Mouse (Mus musculus) embryo, embryonic 10 days (tissue): ENCODE results near the gene Pla1a.
"Not testable (repeated sequence)": the region's sequence is repeated elsewhere in the genome, so short reads cannot be mapped to it uniquely, and the experiment has no call there.

ENCODE experiments used
- DNase-seq: peaks from one replicate; pipeline ENCODE4 v3.0.0-alpha.2; 2015; ENCODE audit warnings: low spot score

Gene Pla1a

DNA sequence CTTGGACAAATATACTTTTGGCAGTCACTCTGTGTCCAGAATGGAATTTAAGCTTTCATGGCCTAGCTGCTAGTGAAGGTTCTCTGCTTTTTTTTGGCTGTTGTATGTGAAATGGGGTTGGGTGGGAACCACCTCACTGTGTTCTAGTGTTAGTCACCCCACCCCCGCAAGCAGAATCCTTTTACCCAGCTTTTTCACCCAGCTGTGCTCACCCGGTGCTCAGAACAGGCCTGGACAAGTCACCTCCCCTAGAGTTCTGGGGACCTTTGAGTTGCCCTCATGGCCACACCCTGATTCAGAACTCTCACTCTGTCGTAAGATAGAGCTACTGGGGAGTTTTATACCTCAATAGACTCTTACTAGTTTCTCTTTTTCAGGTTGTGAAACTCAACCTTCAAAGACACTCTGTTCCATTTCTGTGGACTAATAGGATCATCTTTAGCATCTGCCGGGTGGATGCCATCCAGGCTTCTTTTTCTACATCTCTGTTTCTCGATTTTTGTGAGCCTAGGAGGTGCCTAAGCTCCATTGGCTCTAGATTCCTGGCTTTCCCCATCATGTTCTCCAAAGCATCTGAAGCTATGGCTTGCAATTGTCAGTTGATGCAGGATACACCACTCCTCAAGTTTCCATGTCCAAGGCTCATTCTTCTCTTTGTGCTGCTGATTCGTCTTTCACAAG, 25.8 kb upstream of the Pla1a start:
- no peak for DNase-seq

GRCm38 (mm10) chr16:38456812-38457567, 24.0 kb upstream of the Pla1a start:
- DNase-seq = no peak

- no peak for DNase-seq
Observed at GRCm38 (mm10) chr16:38455511-38456418, 22.8 kb upstream of the Pla1a start, which contains the start of gene Cd80. Gene Cd80, plus strand, starts transcription at chr16:38455561.

DNA sequence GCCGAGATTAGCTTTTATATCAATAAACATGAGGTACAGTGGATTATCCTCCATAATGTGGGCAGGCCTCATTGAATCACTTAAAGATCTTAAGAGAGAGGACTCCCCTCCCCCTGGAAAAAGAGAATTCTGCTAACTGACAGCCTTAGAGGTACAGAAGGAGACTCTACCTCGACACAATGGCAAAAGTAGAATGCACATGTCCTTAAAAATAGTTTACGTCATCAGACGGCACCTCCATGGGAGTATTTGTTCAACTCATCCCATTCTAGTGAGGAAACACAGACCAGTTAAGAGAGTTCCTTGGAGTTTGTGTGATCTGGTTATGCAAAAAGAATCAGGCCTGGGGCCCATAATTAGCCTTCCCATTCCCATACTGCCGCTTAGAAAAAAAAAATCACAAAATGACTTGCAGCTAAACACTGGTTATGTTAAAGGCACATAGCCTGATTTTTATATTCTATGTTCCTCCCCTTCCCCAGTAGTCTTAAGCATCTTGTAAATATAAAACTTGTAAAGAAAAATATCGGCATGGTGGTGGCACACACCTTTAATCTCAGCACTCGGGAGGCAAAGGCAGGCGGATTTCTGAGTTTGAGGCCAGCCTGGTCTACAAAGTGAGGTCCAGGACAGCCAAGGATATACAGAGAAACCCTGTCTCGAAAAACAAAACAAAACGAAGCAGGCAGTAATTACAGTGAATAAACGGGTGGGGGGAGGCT, 21.7 kb upstream of the Pla1a start:
- DNase-seq = no peak

GRCm38 (mm10) chr16:38453952-38454351, 21.0 kb upstream of the Pla1a start:
- no peak for DNase-seq

GRCm38 (mm10) chr16:38453203-38453553, 20.2 kb upstream of the Pla1a start:
- DNase-seq = no peak

DNA sequence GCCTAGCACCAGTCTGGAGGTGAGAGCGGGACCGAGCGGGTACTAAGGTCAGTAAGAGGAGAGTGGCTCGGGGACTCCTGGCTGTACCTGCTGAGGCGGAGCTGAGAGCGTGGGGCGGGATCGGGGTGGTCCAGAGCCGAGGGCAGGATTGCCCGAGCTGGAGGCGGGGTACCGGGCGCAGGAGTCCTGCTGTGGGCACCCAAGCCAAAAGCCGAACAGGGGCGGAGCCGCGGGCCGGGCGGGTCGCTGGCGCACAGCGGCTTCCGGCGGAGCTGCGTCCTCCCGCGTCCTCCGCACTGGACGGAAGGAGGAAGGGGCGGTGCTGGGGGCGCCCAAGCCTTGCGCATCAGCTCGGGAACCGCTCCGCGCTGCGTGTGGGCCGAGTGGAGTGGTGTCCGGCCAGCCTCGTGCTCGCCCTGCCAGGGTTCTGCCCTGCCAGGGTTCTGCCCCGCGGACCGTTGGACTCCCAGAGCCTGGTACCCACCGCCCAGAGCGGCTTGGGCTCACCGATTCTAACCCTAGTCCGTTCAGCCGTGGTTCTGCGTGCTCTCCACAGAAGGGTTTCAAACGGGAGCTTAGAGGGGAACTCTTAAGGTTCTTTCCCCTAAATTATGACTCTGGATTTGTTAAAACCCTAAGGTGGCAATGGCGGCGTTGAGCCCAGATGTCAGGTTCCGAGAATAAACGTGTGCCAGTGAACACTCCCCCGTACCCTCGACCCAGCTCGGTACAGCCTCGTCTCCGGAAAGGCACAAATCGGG, 19.7 kb upstream of the Pla1a start, which contains the start of gene Adprh:
Adprh (minus strand) TSS at position 262 of the 761 bp plus-strand sequence.
- peak; percentile 92 for DNase-seq

DNA sequence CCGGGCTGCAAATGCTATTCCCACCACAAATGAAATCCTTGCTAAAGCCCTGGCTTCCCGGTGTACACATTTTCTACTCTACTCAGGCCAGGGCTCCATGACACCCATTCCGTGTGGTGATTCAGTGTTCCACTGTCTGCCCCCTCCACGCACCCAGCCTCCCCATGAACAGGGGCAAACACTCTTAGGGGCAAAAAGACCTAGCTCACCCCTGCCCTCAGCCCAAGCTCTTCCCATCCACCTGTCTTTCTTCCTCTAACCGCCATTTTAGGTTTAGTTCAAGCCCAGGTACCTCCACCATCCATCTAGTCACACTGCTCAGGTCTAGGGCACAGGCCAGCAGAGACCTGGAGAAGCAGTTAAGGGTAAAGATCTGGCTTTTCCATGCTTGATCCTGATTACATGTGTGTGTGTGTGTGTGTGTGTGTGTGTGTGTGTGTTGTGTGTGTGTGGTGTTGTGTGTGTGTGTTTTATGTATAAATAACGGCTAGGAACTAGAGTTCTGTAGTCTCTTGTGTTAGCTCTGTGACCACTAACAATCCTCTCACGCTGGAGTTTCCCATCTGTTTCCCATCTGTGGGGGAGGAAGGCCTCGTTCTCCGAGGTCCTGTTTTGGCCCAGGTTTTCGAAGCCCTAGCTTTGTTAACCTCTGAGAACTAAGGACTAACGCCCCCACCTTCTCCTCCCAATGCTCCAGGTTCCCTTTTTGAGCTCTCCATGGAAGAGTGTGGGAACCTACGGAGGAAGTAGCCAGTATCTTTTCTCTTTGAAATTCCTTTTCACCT, 18.7 kb upstream of the Pla1a start:
- DNase-seq = peak; percentile 40

DNA sequence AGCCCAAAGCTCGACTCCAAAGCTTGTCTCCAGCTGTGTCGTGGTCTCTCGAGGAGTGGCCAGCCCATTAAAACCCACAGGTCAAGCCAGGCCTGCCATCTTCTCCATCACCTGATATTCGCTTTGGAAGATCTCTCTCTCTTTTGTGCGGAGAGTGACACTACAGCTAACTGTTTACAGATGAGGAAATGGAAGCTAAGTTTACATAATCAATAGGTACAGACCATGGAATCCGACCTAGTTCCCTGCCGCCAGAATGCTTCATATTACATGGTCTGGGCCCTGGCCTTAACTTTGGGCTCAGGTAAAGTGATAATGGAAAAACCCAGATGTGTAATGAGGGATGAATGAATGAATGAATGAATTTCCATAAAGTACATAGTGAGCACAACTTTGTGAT, 17.8 kb upstream of the Pla1a start:
- DNase-seq = no peak

DNA sequence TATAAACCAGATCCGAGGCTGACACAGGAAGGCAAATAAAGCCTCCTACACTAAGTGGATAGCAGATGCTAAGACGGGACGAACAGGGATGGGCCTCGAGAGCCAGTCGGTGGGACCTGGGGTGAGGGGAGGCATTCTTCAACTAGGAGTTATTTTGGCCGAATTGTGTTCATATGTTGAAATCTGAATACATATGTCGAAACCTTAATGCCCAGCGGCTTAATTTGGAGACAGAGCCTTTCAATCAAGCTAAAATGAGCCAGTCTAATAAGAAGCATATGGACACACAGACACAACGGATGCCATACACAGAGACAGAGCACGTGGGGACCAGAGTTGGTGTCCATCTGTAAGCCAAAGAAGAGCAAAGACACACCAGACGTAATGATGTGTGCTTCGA, 15.5 kb upstream of the Pla1a start:
- DNase-seq = no peak

DNA sequence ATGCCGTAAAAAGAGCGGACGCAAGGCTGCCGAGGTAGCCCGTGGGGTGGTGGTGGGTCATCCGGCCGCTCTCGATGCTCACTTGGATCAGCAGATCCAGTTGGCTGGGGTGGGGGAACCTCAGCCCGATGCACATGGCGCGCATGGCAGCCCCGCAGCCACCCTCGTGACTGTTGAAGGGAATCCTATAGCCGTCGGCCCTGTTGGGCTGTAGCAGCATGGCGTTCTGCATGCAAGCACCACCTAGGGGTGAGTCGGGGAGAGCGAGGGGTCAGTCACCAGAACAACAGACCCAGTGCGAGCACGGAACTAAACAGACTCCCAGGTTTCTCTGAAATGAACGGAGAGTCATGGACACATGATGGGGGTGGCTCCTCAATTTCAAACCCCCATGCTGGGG, 14.4 kb upstream of the Pla1a start:
- no peak for DNase-seq

DNA sequence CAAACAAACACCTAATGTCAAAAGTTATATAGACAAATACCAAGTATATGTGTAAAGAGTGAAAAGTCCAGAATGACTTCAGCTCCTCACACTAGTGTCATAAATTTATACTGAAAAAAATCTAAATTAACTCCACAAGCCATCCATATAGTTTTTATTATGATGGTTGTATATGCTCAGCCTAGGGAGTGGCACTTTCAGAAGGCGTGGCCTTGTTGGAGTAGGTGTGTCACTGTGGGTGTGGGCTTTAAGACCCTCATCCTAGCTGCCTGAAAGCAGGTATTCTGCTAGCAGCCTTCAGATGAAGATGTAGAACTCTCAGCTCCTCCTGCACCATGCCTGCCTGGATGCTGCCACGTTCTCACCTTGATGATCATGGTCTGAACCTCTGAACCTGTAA, 13.2 kb upstream of the Pla1a start:
- DNase-seq = not testable (repeated sequence)

DNA sequence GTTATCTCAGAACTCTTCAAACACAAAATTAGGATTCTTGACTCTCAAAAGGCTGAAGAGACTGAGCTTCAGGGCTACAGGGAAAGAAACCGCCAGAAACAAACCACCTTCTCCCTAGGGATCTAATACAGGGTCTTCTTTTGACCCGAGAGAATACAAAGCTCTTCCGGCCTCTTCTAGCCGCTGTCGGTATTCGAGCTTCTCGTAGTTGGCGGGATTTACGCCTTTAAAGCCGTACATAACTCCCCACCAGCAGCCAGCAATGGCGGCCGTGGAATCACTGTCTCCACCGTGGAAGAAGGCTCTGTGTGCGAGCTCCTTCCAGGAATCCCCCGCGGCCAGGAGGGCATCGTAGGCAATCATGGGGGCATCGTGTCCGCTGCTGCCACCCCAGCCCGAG, 12.6 kb upstream of the Pla1a start:
- no peak for DNase-seq

DNA sequence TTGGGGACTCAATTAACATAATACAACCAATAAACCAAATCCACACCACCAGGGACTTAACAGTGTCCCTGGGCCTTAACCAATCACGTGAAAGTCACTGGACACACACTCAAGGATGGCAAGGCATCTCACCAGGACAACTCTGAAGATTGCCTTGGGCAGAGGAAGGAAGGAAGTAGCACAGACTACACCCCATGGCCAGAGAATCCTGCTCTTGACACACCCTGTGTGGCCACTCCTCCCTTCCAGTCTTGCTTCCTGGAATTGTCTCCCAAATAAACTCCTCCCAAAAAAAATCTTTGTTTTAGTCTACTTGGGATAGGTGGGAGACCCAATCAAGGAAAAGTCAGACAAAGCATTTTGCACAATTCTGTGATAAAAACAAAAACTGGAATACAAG, 12.1 kb upstream of the Pla1a start:
- no peak for DNase-seq

DNA sequence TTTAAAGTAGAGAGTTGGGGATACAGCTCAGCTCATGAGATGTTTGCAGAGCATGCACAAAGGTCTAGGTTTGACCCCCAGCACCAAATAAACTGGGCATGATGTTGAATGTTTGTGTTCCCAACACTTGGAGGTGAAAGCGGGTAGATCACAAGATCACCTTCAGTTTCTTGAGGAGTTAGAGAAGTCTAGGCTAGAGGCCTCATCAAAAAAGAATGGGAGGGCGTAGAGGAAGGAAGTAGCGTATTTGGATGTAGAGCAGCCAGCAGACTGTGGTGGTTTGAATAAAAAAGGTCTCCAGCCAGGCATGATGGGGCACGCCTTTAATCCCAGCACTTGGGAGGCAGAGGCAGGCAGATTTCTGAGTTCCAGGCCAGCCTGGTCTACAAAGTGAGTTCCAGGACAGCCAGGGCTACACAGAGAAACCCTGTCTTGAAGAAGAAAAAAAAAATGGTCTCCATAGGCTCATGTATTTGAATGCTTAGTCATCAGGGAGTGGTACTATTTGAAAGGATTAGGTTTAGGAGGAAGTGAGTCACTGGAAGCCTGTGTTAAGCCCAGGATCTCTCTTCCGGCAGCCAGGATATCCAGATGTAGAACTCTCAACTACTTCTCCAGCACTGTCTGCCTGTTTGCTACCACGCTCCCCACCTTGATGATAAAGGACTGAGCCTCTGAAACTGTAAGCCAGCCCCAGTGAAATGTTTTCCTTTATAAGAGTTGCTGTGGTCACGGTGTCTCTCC, 10.9 kb upstream of the Pla1a start:
- DNase-seq = no peak

GRCm38 (mm10) chr16:38442216-38442615, 9.3 kb upstream of the Pla1a start:
- DNase-seq = no peak

DNA sequence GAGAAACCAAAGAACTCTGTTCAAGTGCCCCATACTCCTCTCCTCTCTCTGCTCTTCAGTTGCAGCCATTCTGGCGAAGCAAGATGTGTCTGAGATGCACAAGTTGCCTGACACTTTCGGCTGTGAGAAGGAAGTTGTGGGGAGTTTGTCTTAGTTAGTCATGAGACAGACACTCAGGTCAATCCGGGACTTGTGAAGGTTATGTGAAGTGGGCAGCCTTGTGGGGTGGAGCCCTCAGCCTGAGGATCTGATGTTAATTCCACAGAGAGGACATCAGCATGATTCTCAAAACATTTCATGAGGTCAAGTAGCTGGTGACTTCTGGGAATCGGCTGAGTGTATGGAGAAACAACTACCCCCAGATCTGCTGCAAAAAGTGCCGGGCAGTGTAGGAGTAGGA, 8.7 kb upstream of the Pla1a start:
- no peak for DNase-seq

DNA sequence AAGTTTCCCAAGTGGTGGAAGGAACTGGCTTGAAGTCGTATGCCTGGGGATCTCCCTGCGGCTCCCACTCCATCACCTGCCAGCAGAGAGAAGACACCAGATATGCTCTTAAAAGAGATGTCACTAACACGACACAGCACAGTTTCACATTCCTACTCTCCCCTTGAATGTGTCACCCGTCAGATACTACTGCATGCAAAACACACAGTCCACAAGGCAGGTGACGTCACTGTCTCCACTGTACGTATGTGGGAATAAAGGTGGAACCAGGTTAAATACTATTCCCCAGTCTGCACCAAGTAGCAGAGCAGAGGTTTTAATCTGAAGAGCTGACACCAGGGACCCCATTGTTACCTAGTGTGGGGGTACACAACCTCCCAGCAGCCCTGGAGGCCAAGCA, 7.5 kb upstream of the Pla1a start:
- DNase-seq = no peak

GRCm38 (mm10) chr16:38439190-38439589, 6.2 kb upstream of the Pla1a start:
- no peak for DNase-seq
